Mouse (Mus musculus) olfactory bulb, adult 2 months (tissue): ENCODE measurements at regions not wholly inside any gene's neighbourhood (a gene's known extent, or its start where the extent isn't known, plus 50 kb on each side); places are given as distances from the start of the nearest gene placed in this dataset.

Experiments
- CTCF ChIP-seq: fragments of 200-500 bp; IDR thresholded peaks from 2 replicates; pipeline ENCODE4 v1.5.1; 2012; ENCODE audit warnings: low read depth, mild to moderate bottlenecking, low read length, moderate library complexity; ENCODE audit not compliant: insufficient read depth
- POLR2A ChIP-seq: fragments of 200-500 bp; IDR thresholded peaks from 2 replicates; pipeline ENCODE4 v1.6.1; 2012; ENCODE audit warnings: mild to moderate bottlenecking, low read depth, low read length, moderate library complexity; ENCODE audit not compliant: insufficient read depth

DNA sequence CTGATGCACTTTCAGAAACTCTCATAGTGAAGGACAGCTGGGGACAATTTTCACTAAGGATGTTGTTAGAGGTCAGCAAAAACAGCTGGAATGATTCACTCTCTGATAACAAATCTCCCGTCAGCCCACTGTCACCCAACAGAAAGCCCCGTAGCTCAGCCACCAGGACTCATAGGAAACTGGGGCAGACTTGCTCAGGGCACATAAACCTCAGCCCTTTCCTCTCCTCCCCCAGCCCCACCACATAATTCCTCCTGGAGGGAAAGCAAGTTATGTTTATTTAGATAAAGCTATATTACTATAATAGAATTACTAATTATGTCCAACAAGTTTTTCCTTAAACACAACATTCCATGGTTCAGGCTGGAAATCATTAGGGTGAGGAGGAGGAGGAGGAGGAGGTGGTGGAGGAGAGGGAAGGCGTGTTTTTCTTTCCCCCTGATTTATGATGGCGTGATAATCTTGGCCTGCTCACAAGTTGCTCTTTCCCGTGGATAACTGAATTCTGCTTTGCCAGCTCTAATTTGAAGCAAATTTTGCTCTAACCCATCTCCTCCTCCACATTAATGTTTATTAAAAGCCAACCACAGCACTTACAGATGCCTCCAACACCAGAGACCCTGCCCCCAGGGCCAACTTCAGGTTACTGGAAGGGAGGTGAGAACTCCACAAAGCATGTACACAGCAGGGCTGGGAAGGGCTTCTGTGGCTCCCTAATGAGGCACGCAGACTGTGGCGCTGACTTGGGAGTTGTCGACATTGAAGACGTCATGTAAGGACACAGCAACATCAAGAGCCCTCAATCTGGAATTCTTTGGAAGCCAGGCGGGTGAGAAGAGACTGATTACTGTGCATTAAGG lies 475.8 kb downstream of the Dhx35 start:
- no peak for TF ChIP-seq CTCF
- TF ChIP-seq POLR2A: no peak
